Mouse (Mus musculus): ENCODE data around the gene Vamp9. TPM values are rescaled to one million over a fixed set of nuclear protein-coding genes. Genes with fewer than 3 reads are reported as not detected.

The Vamp9 gene
- polyA plus RNA-seq, 1 experiment from 2014 or later = 0.72 TPM

- no peak overlapping the region for H3K4me3 ChIP-seq
- WGBS = 83% methylated on average over 5 of the region's 5 CpGs
- no peak overlapping the region for H3K4me2 ChIP-seq
- H3K27ac ChIP-seq = no peak overlapping the region
- no peaks in the 10 kb centered on the region for H3K4me1 ChIP-seq
- no peaks in the 10 kb centered on the region for H3K27me3 ChIP-seq
- peaks cover 21% of the 10 kb centered on the region for H3K36me3 ChIP-seq
- ATAC-seq (ENCODE audit: insufficient number of reproducible peaks, insufficient read depth, low FRiP score, low TSS enrichment, low read depth) = no peak
- no peak overlapping the region for H3K9ac ChIP-seq
- H3K9me3 ChIP-seq = no peaks in the 10 kb centered on the region
Measured at GRCm38 (mm10) chr5:99952513-99952912, 46.5 kb downstream of the Vamp9 start.

GRCm38 (mm10) chr5:99953883-99954282 lies 47.8 kb downstream of the Vamp9 start:
- H3K36me3 ChIP-seq = peaks cover 27% of the 10 kb centered on the region
- ATAC-seq (ENCODE audit: insufficient number of reproducible peaks, insufficient read depth, low FRiP score, low TSS enrichment, low read depth) = no peak
- H3K9me3 ChIP-seq = no peaks in the 10 kb centered on the region
- no peaks in the 10 kb centered on the region for H3K27me3 ChIP-seq
- H3K9ac ChIP-seq = no peak overlapping the region
- WGBS = 45% methylated on average over 1 of the region's 1 CpGs
- no peaks in the 10 kb centered on the region for H3K4me1 ChIP-seq
- H3K27ac ChIP-seq = no peak overlapping the region
- no peak overlapping the region for H3K4me2 ChIP-seq
- H3K4me3 ChIP-seq = no peak overlapping the region

GRCm38 (mm10) chr5:99958666-99959065 lies 52.6 kb downstream of the Vamp9 start:
- H3K9ac ChIP-seq = no peak overlapping the region
- H3K4me1 ChIP-seq = no peaks in the 10 kb centered on the region
- no peak for ATAC-seq (ENCODE audit: insufficient number of reproducible peaks, insufficient read depth, low FRiP score, low TSS enrichment, low read depth)
- H3K9me3 ChIP-seq = no peaks in the 10 kb centered on the region
- no peak overlapping the region for H3K4me3 ChIP-seq
- no peak overlapping the region for H3K4me2 ChIP-seq
- H3K27me3 ChIP-seq = no peaks in the 10 kb centered on the region
- 85% methylated on average over 1 of the region's 1 CpGs for whole genome bisulfite sequencing
- H3K36me3 ChIP-seq = peaks cover 39% of the 10 kb centered on the region
- no peak overlapping the region for H3K27ac ChIP-seq

- no peaks in the 10 kb centered on the region for H3K27me3 ChIP-seq
- no peak overlapping the region for H3K9ac ChIP-seq
- H3K36me3 ChIP-seq = peaks cover 46% of the 10 kb centered on the region
- no peak overlapping the region for H3K4me2 ChIP-seq
- no peak overlapping the region for H3K4me3 ChIP-seq
- H3K4me1 ChIP-seq = no peaks in the 10 kb centered on the region
- H3K9me3 ChIP-seq = no peaks in the 10 kb centered on the region
- WGBS = 86% methylated on average over 2 of the region's 2 CpGs
- H3K27ac ChIP-seq = no peak overlapping the region
- no peak for ATAC-seq (ENCODE audit: insufficient number of reproducible peaks, insufficient read depth, low FRiP score, low TSS enrichment, low read depth)
Measured at GRCm38 (mm10) chr5:99959236-99959936, 53.3 kb downstream of the Vamp9 start.

GRCm38 (mm10) chr5:99959960-99960359 lies 53.9 kb downstream of the Vamp9 start:
- H3K36me3 ChIP-seq = peaks cover 50% of the 10 kb centered on the region
- no peak for ATAC-seq (ENCODE audit: insufficient number of reproducible peaks, insufficient read depth, low FRiP score, low TSS enrichment, low read depth)
- WGBS = 82% methylated on average over 2 of the region's 2 CpGs
- H3K9ac ChIP-seq = no peak overlapping the region
- H3K27me3 ChIP-seq = no peaks in the 10 kb centered on the region
- no peak overlapping the region for H3K4me3 ChIP-seq
- H3K27ac ChIP-seq = no peak overlapping the region
- no peaks in the 10 kb centered on the region for H3K4me1 ChIP-seq
- no peaks in the 10 kb centered on the region for H3K9me3 ChIP-seq
- no peak overlapping the region for H3K4me2 ChIP-seq

- Histone ChIP-seq H3K27ac (no peak overlapping the region), H3K27me3 (no peaks in the 10 kb centered on the region), H3K9me3 (no peaks in the 10 kb centered on the region), H3K4me1 (peaks cover 25% of the 10 kb centered on the region), H3K4me3 (no peak overlapping the region), H3K4me2 (peak overlapping the region; percentile 84), H3K36me3 (peaks cover 16% of the 10 kb centered on the region), H3K9ac (no peak overlapping the region)
- ATAC-seq (ENCODE audit: insufficient number of reproducible peaks, insufficient read depth, low FRiP score, low TSS enrichment, low read depth) = no peak
- WGBS = 41% methylated on average over 2 of the region's 2 CpGs
Measured at GRCm38 (mm10) chr5:99973941-99974340, 67.9 kb downstream of the Vamp9 start.

- peaks cover 16% of the 10 kb centered on the region for H3K36me3 ChIP-seq
- no peak overlapping the region for H3K27ac ChIP-seq
- peaks cover 22% of the 10 kb centered on the region for H3K4me1 ChIP-seq
- no peak for ATAC-seq (ENCODE audit: insufficient number of reproducible peaks, insufficient read depth, low FRiP score, low TSS enrichment, low read depth)
- 53% methylated on average over 4 of the region's 4 CpGs for WGBS
- H3K9ac ChIP-seq = no peak overlapping the region
- no peaks in the 10 kb centered on the region for H3K27me3 ChIP-seq
- H3K4me3 ChIP-seq = peak overlapping the region; percentile 20; the same call in 1 of the 2 replicates
- peak overlapping the region; percentile 84 for H3K4me2 ChIP-seq
- no peaks in the 10 kb centered on the region for H3K9me3 ChIP-seq
Measured at GRCm38 (mm10) chr5:99975061-99975460, 69.0 kb downstream of the Vamp9 start.

- Histone ChIP-seq H3K27me3 (no peaks in the 10 kb centered on the region), H3K4me1 (peaks cover 22% of the 10 kb centered on the region), H3K9ac (no peak overlapping the region), H3K9me3 (no peaks in the 10 kb centered on the region), H3K36me3 (peaks cover 11% of the 10 kb centered on the region), H3K27ac (no peak overlapping the region), H3K4me2 (peak overlapping the region; percentile 84), H3K4me3 (peak overlapping the region; percentile 94)
- ATAC-seq (ENCODE audit: insufficient number of reproducible peaks, insufficient read depth, low FRiP score, low TSS enrichment, low read depth) = no peak
- WGBS = 72% methylated on average over 1 of the region's 1 CpGs
Measured at GRCm38 (mm10) chr5:99975776-99976175, 69.7 kb downstream of the Vamp9 start.

GRCm38 (mm10) chr5:99976334-99976955 lies 70.4 kb downstream of the Vamp9 start:
- H3K9ac ChIP-seq = peak overlapping the region; percentile 99
- H3K27me3 ChIP-seq = no peaks in the 10 kb centered on the region
- peaks cover 22% of the 10 kb centered on the region for H3K4me1 ChIP-seq
- ATAC-seq (ENCODE audit: insufficient number of reproducible peaks, insufficient read depth, low FRiP score, low TSS enrichment, low read depth) = no peak
- peak overlapping the region; percentile 94 for H3K4me3 ChIP-seq
- WGBS = 11% methylated on average over 8 of the region's 8 CpGs
- H3K27ac ChIP-seq = peak overlapping the region; percentile 99; the same call in 1 of the 2 replicates
- no peaks in the 10 kb centered on the region for H3K9me3 ChIP-seq
- peak overlapping the region; percentile 84 for H3K4me2 ChIP-seq
- peaks cover 9% of the 10 kb centered on the region; the same call in 1 of the 2 replicates for H3K36me3 ChIP-seq

- Histone ChIP-seq H3K27ac (peak overlapping the region; percentile 99), H3K4me3 (peak overlapping the region; percentile 94), H3K4me2 (peak overlapping the region; percentile 84), H3K36me3 (peaks cover 8% of the 10 kb centered on the region; the same call in 1 of the 2 replicates), H3K4me1 (peaks cover 21% of the 10 kb centered on the region), H3K9ac (peak overlapping the region; percentile 99), H3K9me3 (no peaks in the 10 kb centered on the region), H3K27me3 (no peaks in the 10 kb centered on the region)
- peak; percentile 68 for ATAC-seq (ENCODE audit: insufficient number of reproducible peaks, insufficient read depth, low FRiP score, low TSS enrichment, low read depth)
- under 1% methylated on average over 47 of the region's 50 CpGs for WGBS
Measured at GRCm38 (mm10) chr5:99977516-99978301, 71.7 kb downstream of the Vamp9 start.

- Histone ChIP-seq H3K4me2 (peak within 1 kb of the TSS; percentile 84), H3K36me3 (peaks cover 5% of the 10 kb centered on the region; the same call in 1 of the 2 replicates)
- peak; percentile 97 for ATAC-seq (ENCODE audit: insufficient number of reproducible peaks, insufficient read depth, low FRiP score, low TSS enrichment, low read depth)
Measured at GRCm38 (mm10) chr5:99978699-99979442, 72.8 kb downstream of the Vamp9 start, which contains the start of the genes Hnrnpd and 4930524J08Rik. TSS of gene Hnrnpd (minus strand) at chr5:99978938. TSS of gene 4930524J08Rik (plus strand) at chr5:99979061.

More at GRCm38 (mm10) chr5:99978699-99979442, 72.8 kb downstream of the Vamp9 start, which contains the start of the genes Hnrnpd and 4930524J08Rik:
- peak within 1 kb of the TSS; percentile 94 for H3K4me3 ChIP-seq
- peak within 1 kb of the TSS; percentile 99 for H3K27ac ChIP-seq
- H3K9me3 ChIP-seq = no peaks in the 10 kb centered on the region
- H3K4me1 ChIP-seq = peaks cover 17% of the 10 kb centered on the region
- H3K9ac ChIP-seq = peak within 1 kb of the TSS; percentile 99
- WGBS = under 1% methylated on average over 91 of the region's 97 CpGs
- H3K27me3 ChIP-seq = no peaks in the 10 kb centered on the region

All from embryonic facial prominence, embryonic 13.5 days (tissue).